Mouse (Mus musculus): ENCODE measurements around the gene AI597479. TPM values are rescaled to one million over a fixed set of nuclear protein-coding genes. Genes with fewer than 3 reads are reported as not detected.
A peak's percentile ranks its signal among the peaks of the same experiment; 100 is the strongest.

AI597479 gene
- polyA plus RNA-seq, 1 experiment from 2014 or later: 24.0 TPM

GRCm38 (mm10) chr1:43074791-43075190 lies 23.7 kb upstream of the AI597479 start:
- H3K9ac ChIP-seq (ENCODE audit: low read length): no peak overlapping the region
- ATAC-seq (replicated peaks; ENCODE audit: low FRiP score, low TSS enrichment, low read depth) (no peak), DNase-seq (ENCODE audit: low spot score) (no peak)
- no peaks in the 10 kb centered on the region for H3K4me1 ChIP-seq (replicated peaks; ENCODE audit: control insufficient read depth, insufficient read depth, low read length)
- H3K36me3 ChIP-seq (ENCODE audit: control insufficient read depth, insufficient read depth, low read length): peaks cover 31% of the 10 kb centered on the region
- no peak overlapping the region for H3K4me3 ChIP-seq (ENCODE audit: low read depth, low read length)
- H3K27ac ChIP-seq (ENCODE audit: low read depth): no peak overlapping the region
- no peaks in the 10 kb centered on the region for H3K27me3 ChIP-seq (replicated peaks; ENCODE audit: control insufficient read depth, insufficient read depth, low read length)
- 91% methylated on average over 2 of the region's 2 CpGs for WGBS
- no peaks in the 10 kb centered on the region for H3K9me3 ChIP-seq (ENCODE audit: control insufficient read depth, low read length)
- no peak overlapping the region for H3K4me2 ChIP-seq (ENCODE audit: low read length)

DNA sequence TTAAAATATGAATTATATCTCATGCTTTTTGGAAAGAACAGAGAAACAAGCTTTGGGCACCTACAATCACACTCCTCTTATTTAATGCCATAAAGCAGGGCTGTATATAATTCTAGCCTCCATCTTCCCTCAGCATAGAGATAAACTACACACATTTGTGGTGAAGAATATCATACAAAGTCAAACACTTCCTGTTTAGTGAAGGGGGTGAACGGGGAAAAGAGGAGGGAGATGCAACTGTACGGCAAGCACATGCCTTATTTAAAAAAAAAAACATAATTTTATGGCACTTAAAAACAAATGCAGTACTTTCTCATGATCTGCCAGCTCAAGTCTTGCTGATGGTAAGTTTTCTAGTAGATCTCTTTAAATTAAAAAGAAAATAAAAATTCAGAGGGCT lies 20.4 kb upstream of the AI597479 start:
- Histone ChIP-seq H3K4me1 (replicated peaks; ENCODE audit: control insufficient read depth, insufficient read depth, low read length) (no peaks in the 10 kb centered on the region), H3K9ac (ENCODE audit: low read length) (no peak overlapping the region), H3K4me3 (ENCODE audit: low read depth, low read length) (no peak overlapping the region), H3K36me3 (ENCODE audit: control insufficient read depth, insufficient read depth, low read length) (peaks cover 18% of the 10 kb centered on the region), H3K4me2 (ENCODE audit: low read length) (no peak overlapping the region), H3K27ac (ENCODE audit: low read depth) (no peak overlapping the region), H3K9me3 (ENCODE audit: control insufficient read depth, low read length) (no peaks in the 10 kb centered on the region), H3K27me3 (replicated peaks; ENCODE audit: control insufficient read depth, insufficient read depth, low read length) (no peaks in the 10 kb centered on the region)
- DNase-seq (ENCODE audit: low spot score): no peak
- ATAC-seq (replicated peaks; ENCODE audit: low FRiP score, low TSS enrichment, low read depth): no peak
- WGBS: 68% methylated on average over 2 of the region's 2 CpGs

- H3K4me1 ChIP-seq (replicated peaks; ENCODE audit: control insufficient read depth, insufficient read depth, low read length): no peaks in the 10 kb centered on the region
- no peaks in the 10 kb centered on the region for H3K9me3 ChIP-seq (ENCODE audit: control insufficient read depth, low read length)
- ATAC-seq (replicated peaks; ENCODE audit: low FRiP score, low TSS enrichment, low read depth): no peak
- 86% methylated on average over 5 of the region's 5 CpGs for WGBS
- no peak overlapping the region for H3K4me3 ChIP-seq (ENCODE audit: low read depth, low read length)
- H3K27me3 ChIP-seq (replicated peaks; ENCODE audit: control insufficient read depth, insufficient read depth, low read length): no peaks in the 10 kb centered on the region
- no peak for DNase-seq (ENCODE audit: low spot score)
- no peaks in the 10 kb centered on the region for H3K36me3 ChIP-seq (ENCODE audit: control insufficient read depth, insufficient read depth, low read length)
- H3K4me2 ChIP-seq (ENCODE audit: low read length): no peak overlapping the region
- no peak overlapping the region for H3K9ac ChIP-seq (ENCODE audit: low read length)
- no peak overlapping the region for H3K27ac ChIP-seq (ENCODE audit: low read depth)
Measured at GRCm38 (mm10) chr1:43082946-43083345, 15.6 kb upstream of the AI597479 start.

DNA sequence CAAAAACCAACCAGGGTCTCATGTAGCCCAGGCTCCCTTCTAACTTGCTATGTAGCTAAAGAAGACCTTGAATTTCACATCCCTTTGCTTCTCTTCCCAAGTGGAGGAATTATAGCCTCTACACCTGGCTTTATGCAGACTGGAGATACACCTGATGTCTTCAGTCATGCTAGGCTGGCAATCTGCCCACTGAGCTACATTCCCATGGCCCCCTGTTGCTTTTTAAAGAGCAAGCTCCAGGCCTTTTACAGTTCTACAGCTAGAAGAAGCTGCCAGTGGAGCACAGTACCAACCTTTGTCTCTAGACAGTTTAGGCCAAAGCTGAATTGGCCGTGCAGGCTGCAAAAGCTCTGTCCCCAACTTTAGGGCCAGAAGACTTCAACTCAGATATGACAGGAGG lies 8.1 kb upstream of the AI597479 start:
- Histone ChIP-seq H3K4me3 (ENCODE audit: low read depth, low read length) (no peak overlapping the region), H3K4me1 (replicated peaks; ENCODE audit: control insufficient read depth, insufficient read depth, low read length) (peaks cover 4% of the 10 kb centered on the region; the same call in 1 of the 2 replicates), H3K27me3 (replicated peaks; ENCODE audit: control insufficient read depth, insufficient read depth, low read length) (no peaks in the 10 kb centered on the region), H3K36me3 (ENCODE audit: control insufficient read depth, insufficient read depth, low read length) (no peaks in the 10 kb centered on the region), H3K9ac (ENCODE audit: low read length) (no peak overlapping the region), H3K4me2 (ENCODE audit: low read length) (no peak overlapping the region), H3K9me3 (ENCODE audit: control insufficient read depth, low read length) (no peaks in the 10 kb centered on the region), H3K27ac (ENCODE audit: low read depth) (no peak overlapping the region)
- no peak for ATAC-seq (replicated peaks; ENCODE audit: low FRiP score, low TSS enrichment, low read depth)
- WGBS: 72% methylated on average over 1 of the region's 1 CpGs
- no peak for DNase-seq (ENCODE audit: low spot score)

DNA sequence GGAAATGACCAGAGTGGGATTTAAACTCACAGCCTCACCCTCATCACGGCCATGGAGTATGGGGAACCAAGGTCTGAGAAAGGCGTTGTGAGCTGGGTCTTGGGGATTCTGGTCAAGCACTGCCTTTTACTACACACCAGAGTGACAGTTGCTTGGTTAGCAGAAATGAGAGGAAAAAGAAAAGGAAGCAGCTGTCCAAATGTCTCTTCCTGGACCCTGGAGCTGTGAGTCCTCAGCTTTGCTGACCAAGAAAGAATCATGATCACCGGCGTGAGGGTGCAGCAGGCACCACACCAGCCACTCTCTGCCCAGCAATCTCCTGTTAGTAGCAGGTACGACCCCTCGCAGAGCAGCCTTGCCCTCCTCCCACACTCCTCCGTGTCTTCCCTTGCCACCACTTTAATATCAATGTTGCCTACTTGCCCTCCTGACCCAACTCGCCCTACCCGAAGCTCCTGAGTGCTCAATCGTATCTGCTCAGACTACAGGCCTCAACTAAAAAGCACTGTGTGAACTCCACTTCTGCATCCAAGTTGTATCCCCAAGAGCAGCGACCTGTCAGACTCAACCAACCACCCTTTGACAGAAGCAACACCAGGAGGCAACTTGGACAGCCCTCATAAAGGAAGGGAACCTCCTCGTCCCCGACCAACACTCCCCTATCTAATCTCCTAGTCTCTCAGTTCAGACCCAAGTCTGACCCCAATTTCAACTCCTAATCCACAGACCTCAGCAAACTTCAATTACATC lies 7.0 kb upstream of the AI597479 start:
- DNase-seq (ENCODE audit: low spot score) (no peak), ATAC-seq (replicated peaks; ENCODE audit: low FRiP score, low TSS enrichment, low read depth) (no peak; the same call in 1 of the 2 replicates)
- Histone ChIP-seq H3K4me2 (ENCODE audit: low read length) (peak overlapping the region; percentile 88), H3K4me1 (replicated peaks; ENCODE audit: control insufficient read depth, insufficient read depth, low read length) (peaks cover 4% of the 10 kb centered on the region; the same call in 1 of the 2 replicates), H3K9me3 (ENCODE audit: control insufficient read depth, low read length) (no peaks in the 10 kb centered on the region), H3K4me3 (ENCODE audit: low read depth, low read length) (peak overlapping the region; percentile 78), H3K27ac (ENCODE audit: low read depth) (peak overlapping the region; percentile 64; the same call in 1 of the 2 replicates), H3K9ac (ENCODE audit: low read length) (peak overlapping the region; percentile 77), H3K27me3 (replicated peaks; ENCODE audit: control insufficient read depth, insufficient read depth, low read length) (no peaks in the 10 kb centered on the region), H3K36me3 (ENCODE audit: control insufficient read depth, insufficient read depth, low read length) (no peaks in the 10 kb centered on the region)
- WGBS: 42% methylated on average over 13 of the region's 13 CpGs

DNA sequence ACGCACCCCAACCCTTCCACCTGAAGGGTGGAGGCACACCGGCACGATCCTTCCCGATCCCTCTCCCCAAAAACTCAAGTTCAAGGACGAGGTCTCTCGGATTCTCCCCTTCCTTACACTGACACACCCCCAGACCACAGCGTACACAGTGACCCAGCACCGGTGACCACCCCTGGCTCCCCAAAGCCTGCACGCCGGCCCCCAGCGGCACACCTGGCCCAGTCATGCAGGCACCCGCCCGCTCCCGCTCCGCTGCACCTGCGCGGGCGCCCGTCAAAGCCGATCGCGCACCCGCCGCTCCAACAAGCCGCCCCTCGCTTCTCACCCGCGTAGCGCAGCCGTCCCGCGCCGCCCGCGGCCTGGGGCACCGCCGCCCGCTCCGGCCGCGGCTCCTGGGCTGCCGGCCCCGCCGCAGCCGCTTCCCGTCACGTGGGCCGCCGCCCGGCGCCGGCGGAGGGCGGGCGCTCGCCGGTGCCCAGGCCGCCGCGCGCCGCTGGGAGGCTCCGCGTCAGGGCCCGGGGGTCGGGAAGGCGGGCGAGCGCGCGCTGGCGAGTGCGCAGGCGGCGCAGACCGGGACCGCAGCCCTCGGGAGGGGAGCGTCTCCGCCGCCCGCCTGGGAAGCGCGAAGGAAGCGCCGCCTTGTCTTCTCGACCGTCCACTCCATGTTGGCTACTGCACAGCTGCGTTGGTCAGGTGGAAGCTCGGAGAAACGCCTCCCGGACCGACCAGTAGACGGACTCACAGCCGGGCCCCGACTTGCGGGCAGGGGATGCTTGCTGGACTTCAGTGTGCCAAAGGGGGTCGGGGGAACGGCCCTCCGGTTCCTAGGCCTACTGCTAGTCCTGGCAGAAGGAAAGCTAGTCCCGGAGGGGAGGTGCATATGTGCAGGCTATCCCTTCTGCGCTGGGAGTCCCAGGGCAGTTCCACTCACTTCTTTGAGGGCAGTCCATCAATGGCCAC lies 6.2 kb upstream of the AI597479 start:
- Histone ChIP-seq H3K9ac (ENCODE audit: low read length) (peak overlapping the region; percentile 77), H3K36me3 (ENCODE audit: control insufficient read depth, insufficient read depth, low read length) (no peaks in the 10 kb centered on the region), H3K9me3 (ENCODE audit: control insufficient read depth, low read length) (no peaks in the 10 kb centered on the region), H3K27me3 (replicated peaks; ENCODE audit: control insufficient read depth, insufficient read depth, low read length) (no peaks in the 10 kb centered on the region), H3K27ac (ENCODE audit: low read depth) (peak overlapping the region; percentile 64), H3K4me2 (ENCODE audit: low read length) (peak overlapping the region; percentile 88), H3K4me3 (ENCODE audit: low read depth, low read length) (peak overlapping the region; percentile 78), H3K4me1 (replicated peaks; ENCODE audit: control insufficient read depth, insufficient read depth, low read length) (peaks cover 4% of the 10 kb centered on the region; the same call in 1 of the 2 replicates)
- under 1% methylated on average over 95 of the region's 102 CpGs for WGBS
- peak; percentile 88 for ATAC-seq (replicated peaks; ENCODE audit: low FRiP score, low TSS enrichment, low read depth)
- peak; percentile 86 for DNase-seq (ENCODE audit: low spot score)

DNA sequence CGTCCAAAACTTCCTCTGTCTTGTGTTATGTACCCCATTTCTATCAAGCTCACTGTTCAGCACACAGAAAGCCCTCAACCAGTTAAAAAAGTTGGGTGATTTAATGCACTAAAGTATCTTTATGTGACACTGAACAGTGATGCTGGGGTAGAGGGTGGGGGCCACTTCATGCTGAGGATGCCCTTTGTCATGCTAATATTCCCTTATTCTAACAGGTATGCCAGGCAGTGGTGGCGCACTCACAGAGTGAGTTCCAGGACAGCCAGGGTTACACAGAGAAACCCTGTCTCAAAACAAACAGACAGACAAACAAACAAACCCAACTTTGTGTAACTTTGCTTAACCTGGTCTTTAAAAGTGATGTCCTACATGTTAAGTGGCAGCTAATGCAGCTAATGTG lies 4.3 kb upstream of the AI597479 start:
- H3K9ac ChIP-seq (ENCODE audit: low read length): no peak overlapping the region
- ATAC-seq (replicated peaks; ENCODE audit: low FRiP score, low TSS enrichment, low read depth) (no peak), DNase-seq (ENCODE audit: low spot score) (no peak)
- no peak overlapping the region for H3K4me3 ChIP-seq (ENCODE audit: low read depth, low read length)
- no peak overlapping the region for H3K4me2 ChIP-seq (ENCODE audit: low read length)
- no peaks in the 10 kb centered on the region for H3K9me3 ChIP-seq (ENCODE audit: control insufficient read depth, low read length)
- no peaks in the 10 kb centered on the region for H3K36me3 ChIP-seq (ENCODE audit: control insufficient read depth, insufficient read depth, low read length)
- 89% methylated on average over 2 of the region's 2 CpGs for WGBS
- peaks cover 4% of the 10 kb centered on the region; the same call in 1 of the 2 replicates for H3K4me1 ChIP-seq (replicated peaks; ENCODE audit: control insufficient read depth, insufficient read depth, low read length)
- no peak overlapping the region for H3K27ac ChIP-seq (ENCODE audit: low read depth)
- no peaks in the 10 kb centered on the region for H3K27me3 ChIP-seq (replicated peaks; ENCODE audit: control insufficient read depth, insufficient read depth, low read length)

- H3K36me3 ChIP-seq (ENCODE audit: control insufficient read depth, insufficient read depth, low read length): peaks cover 50% of the 10 kb centered on the region
- no peak overlapping the region for H3K4me3 ChIP-seq (ENCODE audit: low read depth, low read length)
- H3K9ac ChIP-seq (ENCODE audit: low read length): no peak overlapping the region
- H3K27me3 ChIP-seq (replicated peaks; ENCODE audit: control insufficient read depth, insufficient read depth, low read length): no peaks in the 10 kb centered on the region
- no peak overlapping the region for H3K27ac ChIP-seq (ENCODE audit: low read depth)
- no peak for DNase-seq (ENCODE audit: low spot score)
- ATAC-seq (replicated peaks; ENCODE audit: low FRiP score, low TSS enrichment, low read depth): no peak
- no peak overlapping the region for H3K4me2 ChIP-seq (ENCODE audit: low read length)
- H3K9me3 ChIP-seq (ENCODE audit: control insufficient read depth, low read length): peaks cover 2% of the 10 kb centered on the region; the same call in 1 of the 2 replicates
- H3K4me1 ChIP-seq (replicated peaks; ENCODE audit: control insufficient read depth, insufficient read depth, low read length): no peaks in the 10 kb centered on the region
- WGBS: 82% methylated on average over 2 of the region's 2 CpGs
Measured at GRCm38 (mm10) chr1:43108729-43109128, 10.2 kb downstream of the AI597479 start.

All from intestine, embryonic 14.5 days (tissue).